Mouse (Mus musculus) spleen, adult 12 weeks (tissue): ENCODE results near the gene Capn7.

ENCODE experiments used
- DNase-seq: peaks from one replicate; pipeline ENCODE4 v3.0.0; 2022; ENCODE audit warnings: low spot score

Capn7 gene

DNA sequence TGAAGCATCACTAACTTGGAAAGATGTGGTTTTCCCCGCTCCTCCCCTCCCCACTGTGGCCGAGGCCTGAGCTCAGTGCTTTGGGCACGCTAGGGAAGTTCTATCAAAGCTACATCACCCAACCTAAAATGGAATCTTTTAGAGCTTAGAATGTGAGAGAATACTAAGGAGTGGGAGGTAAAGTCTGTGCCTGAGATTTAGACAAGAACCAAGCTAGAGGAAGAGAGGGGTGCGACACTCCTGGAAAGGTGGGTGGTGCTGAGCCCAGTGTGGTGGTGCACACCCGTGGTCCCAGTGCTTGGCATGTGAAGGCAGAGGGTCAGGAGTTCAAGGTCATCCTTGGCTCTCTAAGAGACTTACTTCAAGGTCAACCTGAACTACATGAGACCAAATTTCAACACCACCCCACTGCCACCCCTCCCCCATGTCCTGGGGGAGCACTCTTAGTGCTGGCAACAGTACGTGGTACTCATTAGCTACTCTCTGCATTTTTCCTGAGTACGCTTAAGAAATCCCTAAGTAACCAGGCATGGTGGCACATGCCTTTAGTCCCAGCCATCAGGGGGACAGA lies 59.3 kb downstream of the Capn7 start:
- no peak for DNase-seq

DNA sequence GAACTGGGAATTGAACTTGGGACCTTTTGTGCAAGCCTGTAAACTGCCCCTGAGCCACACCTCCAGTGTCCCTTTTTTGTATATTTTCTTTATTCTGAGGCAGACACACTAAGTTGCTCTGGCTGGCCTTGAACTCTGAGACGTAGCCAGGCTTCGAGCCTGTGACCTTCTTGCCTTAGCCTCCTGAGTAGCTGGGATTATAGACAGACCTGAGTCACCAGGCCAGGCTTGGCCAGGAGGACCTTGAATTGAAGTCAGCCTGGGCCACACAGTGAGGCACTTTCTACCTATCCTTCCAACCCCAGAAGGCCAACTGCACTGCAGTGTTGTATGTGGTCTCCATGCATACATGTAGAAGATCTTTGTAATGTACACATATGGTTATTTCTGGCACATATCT lies 60.0 kb downstream of the Capn7 start:
- DNase-seq = no peak

DNA sequence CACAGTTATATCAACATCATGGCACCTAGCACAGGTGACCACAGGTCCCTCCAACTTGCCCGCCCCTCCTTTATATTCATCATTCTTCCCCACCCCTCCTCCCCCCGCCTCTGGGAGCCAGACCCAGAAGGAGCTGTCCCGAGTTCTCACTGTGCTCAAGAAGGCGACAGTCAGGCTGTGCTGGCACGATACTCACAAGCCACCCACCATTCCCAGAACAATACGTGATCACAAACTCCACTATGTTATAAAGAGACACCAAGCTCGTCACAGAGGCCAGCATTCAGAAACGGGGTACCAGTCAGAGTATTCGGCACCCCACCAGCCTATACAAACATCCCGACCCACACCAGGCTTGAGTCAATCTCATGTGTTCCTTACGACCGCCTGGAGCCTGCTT lies 60.9 kb downstream of the Capn7 start:
- no peak for DNase-seq

DNA sequence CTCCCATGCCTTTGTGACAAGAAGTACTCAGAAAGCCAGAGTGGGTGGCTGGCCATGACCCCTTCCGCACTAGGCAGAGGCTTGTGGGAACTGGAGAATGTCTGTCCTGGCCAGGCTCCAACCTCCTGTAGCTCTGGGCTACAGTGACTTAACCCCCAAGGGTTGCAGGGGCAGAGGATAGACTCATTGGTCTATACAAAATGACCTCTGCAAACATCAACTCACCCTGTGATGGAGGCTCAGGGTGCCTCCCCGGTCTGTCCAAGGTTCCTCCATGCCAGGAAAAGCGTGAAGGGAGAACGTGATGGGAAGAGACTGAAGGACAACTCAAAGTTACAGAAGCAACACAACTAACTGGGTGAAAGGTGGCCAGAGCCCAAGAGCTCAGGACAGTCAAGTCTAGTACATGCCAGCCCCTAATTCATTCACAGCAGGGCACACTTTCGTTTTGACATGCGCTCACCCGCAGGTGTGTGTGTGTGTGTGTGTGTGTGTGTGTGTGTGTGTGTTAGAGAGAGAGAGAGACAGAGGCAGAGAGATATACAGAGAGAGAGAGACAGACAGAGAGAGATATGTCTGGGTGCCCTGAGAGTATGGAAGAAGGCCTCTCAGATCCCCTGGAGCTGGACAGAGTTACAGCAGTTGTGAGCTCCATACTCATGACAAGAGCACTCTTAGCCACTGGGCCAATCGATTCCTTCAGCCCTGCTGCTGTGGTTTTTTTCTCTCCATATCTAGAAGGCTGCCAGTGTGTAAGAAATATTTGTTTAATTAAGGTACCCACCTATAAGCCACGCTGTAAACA lies 61.6 kb downstream of the Capn7 start:
- DNase-seq = no peak

DNA sequence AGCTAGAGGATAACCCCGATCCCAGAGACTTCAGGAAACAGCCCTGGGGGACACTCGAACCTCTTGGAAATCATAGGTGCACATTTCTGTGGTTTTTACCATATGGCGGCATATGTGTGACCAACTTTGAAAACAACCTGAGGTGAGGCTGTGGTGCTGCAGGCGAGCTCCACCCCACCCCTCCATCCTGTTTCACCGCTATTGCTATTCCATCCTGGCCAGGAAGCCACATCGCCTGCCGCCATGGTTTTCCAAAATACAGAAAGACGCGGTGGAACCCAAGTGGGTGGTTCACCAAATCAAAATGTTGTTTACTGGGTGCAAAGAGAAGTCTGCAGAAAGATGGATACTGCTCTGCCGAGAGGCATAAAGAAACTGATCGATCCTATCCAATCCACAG lies 62.4 kb downstream of the Capn7 start:
- DNase-seq = no peak

DNA sequence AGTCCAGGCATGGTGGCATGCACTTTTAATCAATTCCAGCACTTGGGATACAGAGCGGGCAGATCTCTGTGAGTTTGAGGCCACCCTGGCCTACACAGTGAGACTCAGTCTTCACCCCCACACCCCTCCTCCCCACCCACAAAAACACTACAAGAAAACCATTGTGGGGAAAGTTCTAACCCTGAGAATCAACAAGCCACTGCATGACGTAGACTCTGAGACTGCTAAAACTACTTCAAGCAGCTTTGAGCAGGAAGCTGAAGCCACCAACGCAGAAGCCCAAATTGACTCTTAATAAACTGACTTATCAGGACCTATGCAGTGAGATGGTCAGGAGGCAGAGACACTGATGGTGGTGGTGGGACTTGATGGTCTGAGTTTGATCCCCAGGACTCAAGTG lies 62.8 kb downstream of the Capn7 start:
- DNase-seq = no peak

DNA sequence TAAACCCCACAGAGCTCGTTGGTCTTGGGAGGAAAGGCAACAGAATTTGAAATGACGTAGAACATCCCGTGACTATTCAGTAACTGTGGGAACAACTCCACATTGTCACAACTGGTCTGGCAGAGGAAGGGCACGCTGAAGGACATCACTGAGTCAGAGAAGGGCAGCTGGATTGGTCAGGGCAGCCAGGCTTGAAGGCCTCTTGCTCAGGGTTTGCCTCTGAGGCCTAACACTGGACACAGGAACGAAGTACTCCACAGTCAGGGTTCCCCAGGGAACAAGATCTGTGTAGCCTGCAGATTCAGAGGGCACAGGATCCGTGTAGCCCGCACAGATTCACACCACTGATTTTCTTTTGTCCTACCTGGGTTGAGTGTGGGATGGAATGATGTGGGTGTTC lies 63.8 kb downstream of the Capn7 start:
- DNase-seq = no peak

DNA sequence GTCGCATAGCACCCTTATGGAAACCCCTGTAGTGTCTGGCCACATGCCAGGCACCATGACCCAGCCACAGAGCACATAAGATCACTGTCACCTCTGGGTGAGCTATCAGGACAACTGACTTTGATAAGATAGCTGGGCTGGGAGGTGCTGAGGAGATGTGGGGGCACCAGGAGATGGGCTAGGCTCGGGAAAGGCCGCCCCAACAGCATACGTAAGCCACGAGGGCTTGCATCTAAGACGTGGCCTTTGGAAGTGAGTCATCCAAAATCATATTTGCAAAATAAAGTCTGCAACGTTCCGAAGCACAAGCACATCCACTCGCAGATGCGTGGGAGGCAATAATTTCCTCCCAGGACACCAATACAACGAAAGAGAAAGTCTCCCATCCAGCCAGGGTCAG lies 64.5 kb downstream of the Capn7 start:
- DNase-seq = no peak

DNA sequence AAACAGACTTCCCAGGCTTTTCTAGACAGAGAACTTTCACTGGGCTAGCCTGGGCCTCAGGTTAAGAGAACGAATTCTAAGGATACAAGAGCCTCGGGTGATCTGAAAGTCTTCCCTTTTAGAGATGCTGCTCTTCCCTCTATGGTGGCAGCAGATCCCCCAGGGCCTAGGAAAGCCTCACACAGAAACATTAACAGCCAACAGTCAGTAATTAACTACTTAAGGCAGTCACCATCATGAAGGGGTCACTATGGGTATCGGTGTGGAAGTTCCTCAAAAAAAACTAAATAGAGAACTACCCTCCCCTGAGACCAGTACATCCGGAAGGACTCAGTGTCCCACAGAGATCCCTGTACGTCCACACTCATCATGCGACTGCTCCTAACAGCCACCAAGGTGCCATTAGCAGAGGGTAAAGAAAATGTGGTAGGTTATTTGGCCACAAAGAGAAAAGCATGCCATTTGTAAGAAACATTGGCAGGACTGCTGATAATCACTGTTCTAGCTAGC lies 65.5 kb downstream of the Capn7 start:
- DNase-seq = no peak

DNA sequence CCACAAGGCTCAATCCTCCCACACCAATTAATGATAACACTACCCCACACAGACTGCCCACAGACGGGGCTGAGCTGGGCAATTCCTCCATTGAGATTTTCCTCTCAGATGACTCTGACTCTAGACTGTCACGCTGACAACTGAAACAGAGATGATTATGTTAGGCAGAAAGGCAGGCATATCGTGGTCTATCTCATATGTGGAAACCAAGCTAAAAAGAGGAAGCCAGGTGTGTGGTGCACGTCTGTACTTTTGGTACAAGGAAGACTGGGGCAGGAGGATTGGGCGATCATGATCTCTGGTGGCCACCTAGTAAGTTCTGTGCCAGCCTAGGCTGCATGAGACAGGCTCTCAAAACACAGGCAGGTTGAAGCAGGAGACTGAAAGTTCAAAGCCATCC lies 66.3 kb downstream of the Capn7 start:
- DNase-seq = no peak

DNA sequence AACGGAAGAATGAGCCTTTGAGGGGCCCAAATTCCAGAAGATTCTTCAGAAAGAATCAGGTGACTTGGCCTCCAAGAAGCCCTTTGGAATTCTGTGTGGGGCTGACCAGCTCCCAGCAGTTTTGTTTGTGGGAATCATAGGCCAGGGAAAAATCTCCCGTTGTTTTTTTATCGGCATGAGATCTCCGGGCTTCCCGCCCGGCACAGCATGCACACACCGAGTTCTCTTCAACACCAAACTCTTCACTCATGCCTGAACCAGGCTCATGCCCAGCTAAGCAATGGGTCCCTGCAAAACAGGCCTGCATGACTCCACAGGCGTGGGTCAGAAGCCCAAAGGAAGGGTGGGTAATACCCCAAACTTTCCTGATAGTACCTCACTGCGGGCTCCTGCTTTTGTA lies 67.1 kb downstream of the Capn7 start:
- DNase-seq = no peak

DNA sequence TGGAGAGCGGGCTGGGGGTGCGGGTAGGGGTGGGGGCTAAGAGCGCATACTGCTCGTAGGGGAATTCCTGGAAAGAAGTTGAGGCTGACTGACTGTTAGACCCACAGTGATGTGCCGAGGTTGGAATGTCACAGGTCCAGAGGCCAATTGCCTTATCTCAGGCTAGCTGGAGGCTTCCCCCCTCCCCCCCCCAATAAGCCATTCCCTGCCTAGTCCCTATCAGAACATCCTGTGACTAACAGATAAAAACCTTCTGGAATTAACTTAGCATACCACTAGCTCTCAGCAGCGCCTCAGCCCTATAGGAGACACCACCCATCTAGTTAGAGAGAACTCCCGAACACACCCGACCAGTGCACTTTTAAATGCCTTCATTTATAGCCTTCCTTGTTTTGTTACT lies 67.6 kb downstream of the Capn7 start:
- DNase-seq = no peak

DNA sequence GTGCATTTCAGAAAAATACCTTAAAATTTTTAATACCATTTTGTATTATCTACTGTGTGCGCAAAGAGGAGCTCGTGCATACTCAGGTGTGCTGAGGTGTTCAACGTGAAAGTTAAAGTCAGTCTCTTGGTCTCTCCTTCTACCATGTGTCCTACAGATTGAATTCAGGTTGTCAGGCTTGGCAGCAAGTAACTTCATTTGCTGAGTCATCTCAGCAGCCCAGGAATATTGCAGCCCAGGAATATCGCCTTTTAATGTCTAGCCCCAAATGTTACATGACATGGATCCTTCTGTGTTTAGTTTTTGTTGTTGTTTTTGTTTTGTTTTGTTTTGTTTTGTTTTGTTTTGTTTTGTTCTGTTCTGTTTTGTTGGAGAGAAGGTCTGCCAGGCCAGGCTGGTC lies 68.2 kb downstream of the Capn7 start:
- DNase-seq = no peak

DNA sequence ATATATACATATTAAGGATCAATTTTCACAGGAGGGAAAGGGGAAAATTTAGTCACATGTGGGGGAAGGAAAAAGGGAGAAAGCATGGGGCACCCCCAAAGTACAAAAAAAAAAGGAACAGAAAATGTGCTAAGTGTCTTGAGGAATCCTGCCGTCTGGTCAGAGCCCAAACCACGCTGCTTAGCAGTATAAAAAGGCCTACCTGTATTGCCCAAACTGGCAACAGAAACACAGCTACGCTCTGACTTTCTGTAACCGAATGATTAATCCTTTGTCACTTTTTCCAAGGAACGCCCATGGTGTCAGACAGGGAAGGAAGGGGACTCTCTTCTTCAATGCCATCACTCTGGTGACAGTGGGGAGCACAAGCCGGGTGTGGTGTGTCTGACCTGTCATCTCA lies 69.2 kb downstream of the Capn7 start:
- DNase-seq = no peak

DNA sequence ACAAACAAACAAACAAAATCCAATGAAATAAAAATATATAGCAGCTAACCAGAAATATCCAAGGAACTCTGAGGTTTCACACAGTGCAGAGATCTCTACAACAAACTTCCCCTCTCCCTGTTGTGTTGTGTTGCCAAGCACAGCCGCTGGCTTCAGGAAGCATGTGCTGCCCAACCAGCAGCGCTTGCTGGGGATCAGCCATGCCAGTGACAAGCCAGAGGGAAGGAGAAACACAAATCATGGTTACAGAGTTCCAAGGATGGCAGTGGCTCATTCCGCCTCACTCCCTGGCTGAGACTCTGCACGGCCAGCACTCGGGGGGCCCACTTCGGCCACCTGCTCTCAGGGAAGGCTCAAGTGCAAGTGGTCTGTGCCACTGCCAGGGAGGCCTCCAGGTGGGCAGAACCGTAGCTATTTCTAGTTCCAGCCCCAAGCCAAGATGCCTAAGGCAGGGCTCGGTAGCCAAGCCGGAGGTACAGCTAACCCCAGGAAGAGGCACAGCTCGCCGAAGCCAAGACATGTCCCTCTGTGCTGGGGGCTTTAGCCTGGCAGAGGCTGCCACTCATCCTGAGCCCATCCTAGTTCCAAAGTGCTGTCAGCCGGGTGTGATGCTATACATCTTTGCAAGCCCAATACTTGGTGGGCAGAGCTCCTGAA lies 69.8 kb downstream of the Capn7 start:
- DNase-seq = no peak

DNA sequence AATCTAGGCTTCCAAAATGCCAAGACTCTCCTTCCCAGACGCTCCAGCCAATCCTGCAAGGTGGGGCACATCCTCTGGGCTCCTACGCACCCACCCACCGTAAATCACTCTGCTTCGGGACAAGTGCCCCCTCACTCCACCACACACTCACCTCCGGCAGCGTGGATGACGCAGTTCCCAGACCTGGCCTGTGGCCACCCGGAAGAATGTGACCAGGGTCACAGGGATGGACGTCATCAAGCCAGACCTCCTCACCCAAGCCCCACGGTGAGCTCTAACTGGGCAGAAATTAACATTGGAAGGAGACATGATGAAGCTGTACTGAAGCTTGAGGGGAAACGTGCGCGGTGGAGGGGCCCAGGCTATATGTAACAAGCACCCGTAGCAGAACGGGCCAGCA lies 70.8 kb downstream of the Capn7 start:
- no peak for DNase-seq

DNA sequence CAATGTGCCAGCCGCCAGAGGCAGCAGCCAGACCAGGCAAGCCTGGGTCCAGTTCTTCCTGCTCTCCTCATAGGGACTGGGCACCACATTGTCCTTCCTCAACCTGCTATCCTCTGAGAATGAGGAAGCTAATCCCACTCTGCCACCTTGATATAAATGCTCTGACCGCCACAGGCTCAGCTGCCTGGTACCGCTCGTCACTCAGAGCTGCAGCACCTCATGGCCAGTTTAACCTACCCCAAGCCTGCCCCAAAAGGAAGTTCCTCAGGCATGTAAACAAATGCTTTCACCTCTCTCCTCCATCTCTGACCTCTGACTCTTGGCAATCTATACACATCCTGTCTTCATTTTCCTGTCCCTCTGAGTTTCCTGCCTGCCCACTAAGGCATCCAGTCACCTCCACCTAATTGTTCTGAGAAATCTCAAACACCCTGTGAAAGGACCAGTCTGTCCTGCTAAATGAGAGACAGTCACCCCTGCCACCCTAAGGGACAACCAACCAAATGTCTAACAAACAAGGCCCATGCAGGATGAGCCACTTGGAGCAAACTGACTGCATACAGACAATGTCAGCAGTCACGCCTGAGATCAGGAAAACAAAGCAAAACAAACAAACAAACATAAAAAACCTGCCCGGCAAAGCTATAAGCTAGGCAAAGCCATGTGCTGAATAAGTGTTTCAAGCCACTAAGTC lies 71.6 kb downstream of the Capn7 start:
- no peak for DNase-seq

DNA sequence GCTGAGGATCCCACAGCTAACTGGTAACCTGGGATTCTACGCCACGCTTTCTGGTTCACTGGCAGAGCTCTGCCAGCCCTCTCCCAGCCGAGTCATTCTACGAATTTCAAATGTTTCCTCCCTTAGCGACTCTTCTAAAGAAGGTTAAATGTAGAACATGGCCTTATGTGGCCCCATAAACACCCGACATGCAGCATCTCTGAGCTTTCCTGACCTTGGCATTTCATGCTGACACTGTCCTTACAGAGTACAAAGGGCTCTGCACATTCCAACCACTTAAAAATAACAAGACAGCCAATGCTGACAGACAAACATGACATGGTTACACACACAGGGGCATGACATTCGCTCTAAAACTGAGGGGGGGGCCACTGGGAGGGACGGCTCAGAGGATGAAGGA lies 72.2 kb downstream of the Capn7 start:
- no peak for DNase-seq

DNA sequence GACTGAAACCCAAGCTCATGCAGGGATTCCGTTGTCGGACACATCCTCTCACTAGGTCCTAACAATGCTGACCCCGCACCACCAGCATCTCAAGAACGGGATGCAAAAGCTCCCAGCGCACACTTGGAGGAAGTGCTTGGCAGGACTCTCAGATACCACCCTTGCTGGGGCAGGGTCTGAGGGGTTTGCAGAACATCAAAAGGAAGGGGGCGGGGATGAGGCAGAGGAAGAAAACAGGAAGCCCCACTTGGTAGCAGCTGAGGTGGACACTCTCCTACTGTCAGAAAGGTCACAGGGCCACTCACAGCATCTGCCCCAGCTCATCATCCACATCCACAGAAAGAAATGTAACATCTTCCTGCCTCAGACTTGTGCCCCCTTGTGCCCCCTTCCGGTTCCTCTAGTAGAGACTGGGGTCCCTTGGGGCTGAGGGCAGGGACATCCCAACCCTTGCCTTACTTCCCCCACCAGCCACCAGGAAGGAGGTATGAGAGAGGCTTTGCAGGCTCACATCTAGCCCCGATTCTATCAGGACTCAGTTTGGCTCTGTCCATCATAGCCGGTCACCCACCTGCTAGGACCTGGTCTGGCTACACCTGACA lies 73.8 kb downstream of the Capn7 start:
- DNase-seq = no peak

DNA sequence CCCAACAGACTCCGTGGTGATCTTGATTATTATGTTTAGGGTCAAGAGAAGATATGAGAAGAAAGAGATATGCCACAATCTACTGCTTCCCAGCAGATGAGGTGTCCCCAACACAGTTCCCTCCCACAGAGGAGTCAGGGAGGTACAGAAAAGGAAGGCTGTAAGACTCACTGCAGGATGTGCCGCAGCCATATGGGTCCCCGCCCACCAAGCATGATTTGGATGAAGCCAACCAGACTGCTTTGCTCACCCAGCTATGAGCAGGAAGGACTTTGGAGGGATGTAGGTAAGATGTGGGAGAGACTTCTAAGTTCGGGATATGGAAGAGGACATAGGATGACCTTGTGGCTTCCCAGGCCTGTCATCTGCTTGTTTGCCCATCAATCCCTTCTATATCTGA lies 74.3 kb downstream of the Capn7 start:
- no peak for DNase-seq

DNA sequence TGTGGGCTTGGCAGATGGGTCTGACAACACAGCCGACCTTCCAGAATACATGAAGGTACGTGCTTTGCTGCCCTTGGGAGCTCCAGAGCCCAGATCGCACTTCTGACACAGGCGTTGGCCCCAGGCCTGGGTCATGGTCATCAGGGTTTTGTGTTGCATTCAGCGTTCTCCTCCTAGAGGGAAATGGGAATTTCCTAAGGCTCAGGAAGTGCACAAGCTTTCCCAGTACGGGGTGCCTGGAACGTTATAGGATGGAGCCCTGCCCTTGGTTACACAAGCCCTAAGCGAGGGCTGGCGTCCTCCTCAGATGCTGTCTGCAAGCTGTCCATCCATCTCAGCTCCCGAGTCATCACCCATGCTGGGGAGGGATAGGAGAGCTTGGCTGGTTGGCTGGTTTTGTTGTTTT lies 76.2 kb downstream of the Capn7 start:
- no peak for DNase-seq

DNA sequence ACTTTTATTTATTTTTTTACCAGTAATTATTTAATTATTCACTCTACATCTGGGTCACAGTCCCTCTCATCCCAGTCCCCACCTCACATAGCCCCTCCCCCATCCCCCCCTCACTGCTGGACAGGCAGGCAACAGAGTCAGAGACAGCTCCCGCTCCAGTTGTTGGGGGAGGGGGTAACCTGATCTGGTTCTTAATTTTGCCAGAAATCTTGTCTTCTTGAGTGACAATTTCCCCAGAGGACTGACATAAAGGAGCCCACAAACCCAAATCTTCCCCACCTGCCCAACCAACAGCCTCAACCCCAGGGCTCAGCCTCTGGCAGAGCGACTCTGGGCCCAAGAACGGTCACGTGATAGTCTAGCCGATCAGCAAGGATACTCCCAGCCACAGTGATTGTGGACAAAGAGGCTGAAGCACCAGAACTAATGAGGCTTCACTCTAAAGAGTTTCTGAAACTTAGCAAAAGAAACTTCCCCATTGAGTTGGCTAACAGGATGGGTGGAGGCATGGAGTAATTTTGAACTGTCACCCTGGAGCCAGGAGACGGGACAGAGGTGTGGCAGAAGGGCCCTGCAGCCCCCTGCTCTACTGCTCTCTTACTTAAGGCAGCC lies 77.1 kb downstream of the Capn7 start:
- DNase-seq = no peak
